Mouse (Mus musculus): Measurements from ENCODE around the gene Msl1. TPM values are rescaled to one million over a fixed set of nuclear protein-coding genes. Genes with fewer than 3 reads are reported as not detected.

The Msl1 gene
- 77.7 and 83.8 TPM in 2 replicates for polyA plus RNA-seq (2011; ENCODE audit: insufficient read length, low read depth, missing spikeins)

- peak within 1 kb of the TSS; percentile 99 for H3K27ac ChIP-seq (ENCODE audit: insufficient read depth, low read length)
- H3K4me1 ChIP-seq (ENCODE audit: control insufficient read depth, insufficient read depth, low read length), result 0 out of 2 replicates have a peak, but pooled peaks cover 3% of the 10 kb centered on the region
- H3K4me3 ChIP-seq (ENCODE audit: insufficient read depth, low read length), result peak within 1 kb of the TSS; percentile 83
- no peak for TF ChIP-seq CTCF (IDR thresholded peaks at IDR 0.05; ENCODE audit: borderline replicate concordance, insufficient read depth, low read length)
- peak; percentile 49 for TF ChIP-seq POLR2A (IDR thresholded peaks at IDR 0.05; ENCODE audit: low read depth, low read length)
These were observed at the start of gene Msl1 for GRCm38 (mm10) chr11:98795015-98795713. TSS of gene Msl1 (plus strand) at chr11:98795516.

- peak overlapping the region; percentile 32; the same call in 1 of the 2 replicates for H3K27ac ChIP-seq (ENCODE audit: insufficient read depth, low read length)
- H3K4me1 ChIP-seq (ENCODE audit: control insufficient read depth, insufficient read depth, low read length), result peaks cover 20% of the 10 kb centered on the region
- no peak for TF ChIP-seq CTCF (IDR thresholded peaks at IDR 0.05; ENCODE audit: borderline replicate concordance, insufficient read depth, low read length)
- no peak for TF ChIP-seq POLR2A (IDR thresholded peaks at IDR 0.05; ENCODE audit: low read depth, low read length)
- no peak overlapping the region for H3K4me3 ChIP-seq (ENCODE audit: insufficient read depth, low read length)
These were observed 49.1 kb upstream of the Msl1 start for GRCm38 (mm10) chr11:98745932-98746853.

GRCm38 (mm10) chr11:98746855-98747693 is 48.2 kb upstream of the Msl1 start:
- TF ChIP-seq POLR2A (IDR thresholded peaks at IDR 0.05; ENCODE audit: low read depth, low read length) (no peak), CTCF (IDR thresholded peaks at IDR 0.05; ENCODE audit: borderline replicate concordance, insufficient read depth, low read length) (no peak)
- 0 out of 2 replicates have a peak overlapping the region, but pooled peaks have one; percentile 3 for H3K4me3 ChIP-seq (ENCODE audit: insufficient read depth, low read length)

GRCm38 (mm10) chr11:98747804-98748505 is 47.4 kb upstream of the Msl1 start:
- TF ChIP-seq CTCF (IDR thresholded peaks at IDR 0.05; ENCODE audit: borderline replicate concordance, insufficient read depth, low read length), result no peak
- TF ChIP-seq POLR2A (IDR thresholded peaks at IDR 0.05; ENCODE audit: low read depth, low read length), result no peak
- Histone ChIP-seq H3K4me3 (ENCODE audit: insufficient read depth, low read length) (no peak overlapping the region), H3K27ac (ENCODE audit: insufficient read depth, low read length) (peak overlapping the region; percentile 57), H3K4me1 (ENCODE audit: control insufficient read depth, insufficient read depth, low read length) (peaks cover 20% of the 10 kb centered on the region)

More at GRCm38 (mm10) chr11:98746855-98747693, 48.2 kb upstream of the Msl1 start:
- H3K27ac ChIP-seq (ENCODE audit: insufficient read depth, low read length), result peak overlapping the region; percentile 32
- peaks cover 20% of the 10 kb centered on the region for H3K4me1 ChIP-seq (ENCODE audit: control insufficient read depth, insufficient read depth, low read length)

- Histone ChIP-seq H3K27ac (ENCODE audit: insufficient read depth, low read length) (peak overlapping the region; percentile 11; the same call in 1 of the 2 replicates), H3K4me1 (ENCODE audit: control insufficient read depth, insufficient read depth, low read length) (peaks cover 18% of the 10 kb centered on the region), H3K4me3 (ENCODE audit: insufficient read depth, low read length) (no peak overlapping the region)
- TF ChIP-seq CTCF (IDR thresholded peaks at IDR 0.05; ENCODE audit: borderline replicate concordance, insufficient read depth, low read length), result no peak
- TF ChIP-seq POLR2A (IDR thresholded peaks at IDR 0.05; ENCODE audit: low read depth, low read length), result no peak
These were observed 46.6 kb upstream of the Msl1 start for GRCm38 (mm10) chr11:98748506-98749416.

GRCm38 (mm10) chr11:98749716-98750115 is 45.6 kb upstream of the Msl1 start:
- no peak for TF ChIP-seq POLR2A (IDR thresholded peaks at IDR 0.05; ENCODE audit: low read depth, low read length)
- TF ChIP-seq CTCF (IDR thresholded peaks at IDR 0.05; ENCODE audit: borderline replicate concordance, insufficient read depth, low read length), result no peak
- no peak overlapping the region for H3K27ac ChIP-seq (ENCODE audit: insufficient read depth, low read length)
- H3K4me3 ChIP-seq (ENCODE audit: insufficient read depth, low read length), result no peak overlapping the region
- H3K4me1 ChIP-seq (ENCODE audit: control insufficient read depth, insufficient read depth, low read length), result peaks cover 22% of the 10 kb centered on the region

GRCm38 (mm10) chr11:98750351-98751201 is 44.7 kb upstream of the Msl1 start:
- no peak overlapping the region for H3K4me3 ChIP-seq (ENCODE audit: insufficient read depth, low read length)
- TF ChIP-seq CTCF (IDR thresholded peaks at IDR 0.05; ENCODE audit: borderline replicate concordance, insufficient read depth, low read length) (no peak), POLR2A (IDR thresholded peaks at IDR 0.05; ENCODE audit: low read depth, low read length) (no peak)
- H3K27ac ChIP-seq (ENCODE audit: insufficient read depth, low read length), result peak overlapping the region; percentile 39
- peaks cover 22% of the 10 kb centered on the region for H3K4me1 ChIP-seq (ENCODE audit: control insufficient read depth, insufficient read depth, low read length)
